Mouse (Mus musculus): Measurements from ENCODE around the gene Mthfr. TPM values are rescaled to one million over a fixed set of nuclear protein-coding genes. Genes with fewer than 3 reads are reported as not detected.

Mthfr gene
- total and polyA plus RNA-seq, 3 experiments = 15.3 to 17.0 (median 16.3) TPM

- Histone ChIP-seq H3K4me1 (ENCODE audit: control insufficient read depth in 1 of 2, insufficient read depth in 2 of 2) (peaks cover 21 to 47% of the 10 kb centered on the region in 2 experiments), H3K27me3 (replicated peaks) (no peaks in the 10 kb centered on the region), H3K9ac (ENCODE audit: insufficient read depth, low read depth) (no peak overlapping the region), H3K27ac (ENCODE audit: insufficient read depth, low read depth) (no peak overlapping the region), H3K4me2 (ENCODE audit: insufficient read depth, low read depth, poor library complexity, severe bottlenecking) (no peak overlapping the region), H3K4me3 (replicated peaks in 1 of 3; ENCODE audit: low read depth in 2 of 3, low read length in 2 of 3, poor library complexity in 1 of 3) (no peak overlapping the region), H3K79me2 (replicated peaks; ENCODE audit: control insufficient read depth, extremely low read depth, insufficient read depth, poor library complexity, severe bottlenecking) (no peaks in the 10 kb centered on the region), H3K36me3 (replicated peaks in 1 of 2; ENCODE audit: control insufficient read depth in 1 of 2, insufficient read depth in 1 of 2, low read length in 1 of 2) (peaks cover 2 to 6% of the 10 kb centered on the region in 2 experiments), H3K9me3 (replicated peaks; ENCODE audit: low read length) (no peaks in the 10 kb centered on the region)
- in situ Hi-C loops (cut with MboI; ENCODE audit: low pct_ligation_motif_present, low pct_unique_long_range_greater_than_20kb, low sequenced_read_pairs) = no loop called here
- DNase-seq (ENCODE audit: extremely low read depth) = no peak
- TF ChIP-seq TCF12 (IDR thresholded peaks at IDR 0.05; ENCODE audit: low read depth, low read length) = no peak
- TF ChIP-seq MXI1 (IDR thresholded peaks at IDR 0.05; ENCODE audit: low read depth, low read length) = no peak
- TF ChIP-seq MEF2A (IDR thresholded peaks at IDR 0.05; ENCODE audit: borderline replicate concordance, low read depth, low read length) = no peak
- TF ChIP-seq ZC3H11A (IDR thresholded peaks at IDR 0.05; ENCODE audit: low read depth, low read length) = no peak
- no peak for TF ChIP-seq ZMIZ1 (IDR thresholded peaks at IDR 0.05; ENCODE audit: low read depth, low read length)
- dilution Hi-C loops (cut with MboI; ENCODE audit: extremely low pct_ligation_motif_present, extremely low pct_unique_long_range_greater_than_20kb, low sequenced_read_pairs) = no loop called here
Observed at GRCm38 (mm10) chr4:148066401-148066744, 27.5 kb downstream of the Mthfr start.

DNA sequence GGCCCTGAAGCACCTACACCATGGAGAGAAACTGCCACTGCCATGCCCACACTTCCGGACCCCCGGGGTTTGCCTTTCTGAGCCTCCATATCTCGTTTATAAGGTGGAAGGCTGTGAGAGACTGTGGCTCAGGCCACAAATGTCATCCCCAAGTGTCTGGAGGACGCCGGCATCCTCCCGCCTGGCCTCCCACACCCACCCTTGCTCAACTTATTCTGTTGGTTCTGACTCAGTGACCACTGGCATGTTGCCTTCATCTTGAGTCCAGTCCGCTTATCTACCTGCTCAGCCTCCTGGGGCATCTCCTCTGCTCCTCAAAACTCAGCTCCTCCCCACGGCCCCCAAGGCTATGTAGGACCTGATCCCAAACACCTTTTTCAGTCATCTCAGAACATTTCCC, 28.5 kb downstream of the Mthfr start:
- TF ChIP-seq E2F4 (IDR thresholded peaks at IDR 0.05; ENCODE audit: insufficient replicate concordance, low read depth, low read length) (no peak), MYC (IDR thresholded peaks at IDR 0.05; ENCODE audit: low read depth, low read length) (no peak), GABPA (IDR thresholded peaks at IDR 0.05; ENCODE audit: insufficient replicate concordance, low read depth, low read length) (no peak), ETS1 (conservative IDR thresholded peaks at IDR 0.05; ENCODE audit: low read depth, low read length) (no peak), MAFK (IDR thresholded peaks at IDR 0.05; ENCODE audit: insufficient replicate concordance, low read length) (no peak), ELF1 (IDR thresholded peaks at IDR 0.05; ENCODE audit: low read depth, low read length) (no peak), ZNF384 (IDR thresholded peaks at IDR 0.05; ENCODE audit: low read depth, low read length) (no peak), BHLHE40 (IDR thresholded peaks at IDR 0.05; ENCODE audit: low read depth, low read length) (no peak), KAT2A (IDR thresholded peaks at IDR 0.05; ENCODE audit: insufficient replicate concordance, low read length) (no peak), HCFC1 (IDR thresholded peaks at IDR 0.05; ENCODE audit: low read depth, low read length) (no peak), ZMIZ1 (IDR thresholded peaks at IDR 0.05; ENCODE audit: low read depth, low read length) (no peak), USF2 (conservative IDR thresholded peaks at IDR 0.05; ENCODE audit: low read depth, low read length) (no peak), UBTF (IDR thresholded peaks at IDR 0.05; ENCODE audit: low read depth, low read length) (no peak)
- peaks cover 25 to 48% of the 10 kb centered on the region in 2 experiments for H3K4me1 ChIP-seq (ENCODE audit: control insufficient read depth in 1 of 2, insufficient read depth in 2 of 2)
- H3K79me2 ChIP-seq (replicated peaks; ENCODE audit: control insufficient read depth, extremely low read depth, insufficient read depth, poor library complexity, severe bottlenecking) = no peaks in the 10 kb centered on the region
- H3K36me3 ChIP-seq (replicated peaks in 1 of 2; ENCODE audit: control insufficient read depth in 1 of 2, insufficient read depth in 1 of 2, low read length in 1 of 2) = peaks cover 2 to 6% of the 10 kb centered on the region in 2 experiments
- no peaks in the 10 kb centered on the region for H3K9me3 ChIP-seq (replicated peaks; ENCODE audit: low read length)
- H3K9ac ChIP-seq (ENCODE audit: insufficient read depth, low read depth) = no peak overlapping the region
- in situ Hi-C loops (cut with MboI; ENCODE audit: low pct_ligation_motif_present, low pct_unique_long_range_greater_than_20kb, low sequenced_read_pairs) (no loop called here), dilution Hi-C loops (cut with MboI; ENCODE audit: extremely low pct_ligation_motif_present, extremely low pct_unique_long_range_greater_than_20kb, low sequenced_read_pairs) (no loop called here)
- H3K4me3 ChIP-seq (replicated peaks in 1 of 3; ENCODE audit: low read depth in 2 of 3, low read length in 2 of 3, poor library complexity in 1 of 3) = no peak overlapping the region
- H3K27me3 ChIP-seq (replicated peaks) = no peaks in the 10 kb centered on the region
- no peak overlapping the region for H3K27ac ChIP-seq (ENCODE audit: insufficient read depth, low read depth)
- no peak overlapping the region for H3K4me2 ChIP-seq (ENCODE audit: insufficient read depth, low read depth, poor library complexity, severe bottlenecking)
- DNase-seq (ENCODE audit: extremely low read depth) = no peak

All from CH12.LX (cell line).